In the genomic region with DNA sequence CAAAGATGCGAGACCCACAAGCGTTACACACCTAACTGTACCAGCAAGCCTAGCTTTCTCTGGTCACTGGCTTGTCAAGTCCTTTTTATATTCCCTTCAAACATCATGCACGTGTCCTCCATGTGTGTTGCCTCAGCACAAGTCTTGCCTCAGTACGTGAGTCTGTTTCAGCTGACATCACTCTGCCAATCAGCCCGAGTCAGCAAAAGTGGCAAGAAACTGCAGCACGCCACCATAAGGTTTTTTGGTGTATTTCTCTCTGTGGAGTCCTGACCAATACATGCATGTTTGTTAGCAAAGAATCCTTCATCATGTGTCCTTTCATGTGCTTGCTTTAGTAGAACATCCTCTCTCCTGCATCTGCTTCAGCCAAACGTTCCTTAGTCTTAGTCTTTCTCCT, we compare ENCODE assay signal across 24 mouse cellular contexts.
"Had no signal": no experiment of that assay in that cellular context is flagged by ENCODE, and none has a peak within 500 bp of the region (broad histone marks: within the 10 kb centered on the region; RNA-seq: fewer than 3 reads in every experiment).

No protein-coding gene starts in this region.

- H3K4me3 ChIP-seq: gastrocnemius, adult 2 months; heart, embryonic 10.5 days; heart, embryonic 12.5 days; hindbrain, embryonic 13.5 days; hindbrain, embryonic 15.5 days; intestine, embryonic 15.5 days; limb, embryonic 13.5 days; limb, embryonic 15.5 days; liver, embryonic 12.5 days had no signal

- H3K27ac ChIP-seq: gastrocnemius, adult 2 months; heart, embryonic 10.5 days; hindbrain, embryonic 13.5 days; hindbrain, embryonic 15.5 days; intestine, embryonic 15.5 days; limb, embryonic 13.5 days; limb, embryonic 15.5 days; liver, embryonic 12.5 days; liver, embryonic 14.5 days had no signal

- H3K36me3 ChIP-seq: heart, embryonic 10.5 days; heart, embryonic 12.5 days; hindbrain, embryonic 13.5 days; hindbrain, embryonic 15.5 days; intestine, embryonic 15.5 days; limb, embryonic 13.5 days; limb, embryonic 15.5 days; liver, embryonic 12.5 days had no signal

- H3K4me2 ChIP-seq: heart, embryonic 12.5 days; hindbrain, embryonic 13.5 days; hindbrain, embryonic 15.5 days; intestine, embryonic 15.5 days; limb, embryonic 13.5 days; limb, embryonic 15.5 days; liver, embryonic 12.5 days had no signal

- DNase-seq: gastrocnemius, adult 2 months; gastrocnemius, postnatal 10 days; gastrocnemius, postnatal 25 days; heart, adult 18-20 months; heart, postnatal 10 days; heart, postnatal 4 days; kidney, adult 18-20 months; kidney, adult 8-10 months; kidney, postnatal 10 days; kidney, postnatal 4 days; layer of hippocampus, adult 9-11 months; layer of hippocampus, postnatal 36 days; left cerebral cortex, postnatal 4 days had no signal

- H3K4me1 ChIP-seq: intestine, embryonic 15.5 days; limb, embryonic 13.5 days; limb, embryonic 15.5 days; liver, embryonic 12.5 days had no signal

- H3K9me3 ChIP-seq: heart, embryonic 10.5 days; hindbrain, embryonic 15.5 days; intestine, embryonic 15.5 days; limb, embryonic 13.5 days; limb, embryonic 15.5 days; liver, embryonic 12.5 days had no signal

- H3K9ac ChIP-seq: heart, embryonic 12.5 days; hindbrain, embryonic 13.5 days; hindbrain, embryonic 15.5 days; intestine, embryonic 15.5 days; limb, embryonic 13.5 days; limb, embryonic 15.5 days; liver, embryonic 12.5 days; liver, embryonic 14.5 days had no signal

- ATAC-seq: inflammation-experienced regulatory T-cells, adult 6 months; intestine, embryonic 15.5 days; intestine, postnatal 0 days; liver, embryonic 12.5 days had no signal

- H3K27me3 ChIP-seq: heart, embryonic 12.5 days; hindbrain, embryonic 13.5 days; hindbrain, embryonic 15.5 days; intestine, embryonic 15.5 days; limb, embryonic 13.5 days; limb, embryonic 15.5 days; liver, embryonic 12.5 days had no signal
